Mouse (Mus musculus): ENCODE data around the gene Socs2. TPM values are rescaled to one million over a fixed set of nuclear protein-coding genes. Genes with fewer than 3 reads are reported as not detected.
A peak's percentile ranks its signal among the peaks of the same experiment; 100 is the strongest.

Gene Socs2
- polyA plus RNA-seq, 1 experiment from 2014 or later, result 19.4 TPM

DNA sequence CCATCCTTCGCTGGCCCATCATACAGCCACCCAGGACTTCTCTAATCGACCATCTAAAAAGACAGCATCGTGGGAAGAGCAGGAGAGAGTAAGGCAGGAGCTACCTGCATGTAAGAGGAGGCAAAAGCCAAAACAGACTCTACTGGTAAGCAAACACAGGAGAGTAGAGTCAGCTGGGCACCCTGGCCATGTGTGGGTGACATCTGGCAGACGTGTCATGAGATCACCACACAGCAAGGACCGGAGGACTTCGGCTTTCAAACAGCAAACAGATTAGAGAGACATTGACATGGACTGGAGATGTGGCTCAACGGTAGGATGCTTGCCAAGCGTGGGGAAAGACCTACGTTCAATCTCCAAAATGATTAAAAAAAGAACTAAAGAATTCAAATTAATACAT, 8.5 kb downstream of the Socs2 start:
- Histone ChIP-seq H3K36me3 (ENCODE audit: control insufficient read depth, insufficient read depth, low read length) (no peaks in the 10 kb centered on the region), H3K27me3 (replicated peaks; ENCODE audit: control insufficient read depth, insufficient read depth, low read length) (peaks cover 6% of the 10 kb centered on the region), H3K9me3 (ENCODE audit: control insufficient read depth, low read length) (no peaks in the 10 kb centered on the region), H3K4me3 (ENCODE audit: low read depth, low read length) (no peak overlapping the region), H3K27ac (ENCODE audit: low read depth, low read length) (no peak overlapping the region), H3K9ac (ENCODE audit: low read depth, low read length) (no peak overlapping the region), H3K4me1 (replicated peaks; ENCODE audit: control insufficient read depth, insufficient read depth, low read length) (no peaks in the 10 kb centered on the region), H3K4me2 (no peak overlapping the region)
- no peak for DNase-seq (ENCODE audit: low spot score)
- 78% methylated on average over 9 of the region's 9 CpGs for WGBS
- no peak for ATAC-seq (replicated peaks; ENCODE audit: low FRiP score)

DNA sequence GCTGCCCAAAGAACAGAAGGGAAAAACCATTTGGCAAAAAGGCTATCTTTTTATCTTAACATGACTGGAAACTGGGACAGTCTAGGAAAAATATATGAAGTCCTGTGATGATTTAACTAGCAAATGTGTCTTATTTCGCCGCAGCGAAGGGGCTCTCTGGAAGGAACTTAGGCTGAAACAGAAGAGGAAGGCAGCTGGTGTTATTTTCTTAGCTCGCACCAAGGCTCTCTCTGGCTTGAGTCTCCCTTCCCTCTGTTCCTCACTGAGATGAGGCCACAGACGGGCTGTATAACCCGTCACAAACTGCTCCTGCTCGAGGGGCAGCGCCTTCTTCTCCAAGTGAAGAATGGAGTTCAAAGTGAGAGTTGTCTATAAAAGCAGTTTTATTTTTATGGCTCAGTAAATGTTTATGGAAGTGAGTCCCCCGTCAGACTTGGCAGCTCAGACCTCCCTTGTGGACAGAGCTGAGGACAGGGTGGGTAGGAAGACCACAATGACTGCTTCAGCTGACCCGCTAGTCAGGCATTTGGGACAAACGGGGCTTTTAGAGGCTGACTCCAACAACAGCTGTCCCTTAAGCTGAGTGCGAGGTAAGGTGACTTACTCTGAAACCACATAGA, 9.3 kb downstream of the Socs2 start:
- Histone ChIP-seq H3K27me3 (replicated peaks; ENCODE audit: control insufficient read depth, insufficient read depth, low read length) (peaks cover 3% of the 10 kb centered on the region; the same call in 1 of the 2 replicates), H3K4me2 (no peak overlapping the region), H3K36me3 (ENCODE audit: control insufficient read depth, insufficient read depth, low read length) (no peaks in the 10 kb centered on the region), H3K4me3 (ENCODE audit: low read depth, low read length) (no peak overlapping the region), H3K9me3 (ENCODE audit: control insufficient read depth, low read length) (no peaks in the 10 kb centered on the region), H3K9ac (ENCODE audit: low read depth, low read length) (no peak overlapping the region), H3K27ac (ENCODE audit: low read depth, low read length) (no peak overlapping the region), H3K4me1 (replicated peaks; ENCODE audit: control insufficient read depth, insufficient read depth, low read length) (no peaks in the 10 kb centered on the region)
- WGBS, result 77% methylated on average over 12 of the region's 12 CpGs
- ATAC-seq (replicated peaks; ENCODE audit: low FRiP score) (no peak), DNase-seq (ENCODE audit: low spot score) (no peak)

DNA sequence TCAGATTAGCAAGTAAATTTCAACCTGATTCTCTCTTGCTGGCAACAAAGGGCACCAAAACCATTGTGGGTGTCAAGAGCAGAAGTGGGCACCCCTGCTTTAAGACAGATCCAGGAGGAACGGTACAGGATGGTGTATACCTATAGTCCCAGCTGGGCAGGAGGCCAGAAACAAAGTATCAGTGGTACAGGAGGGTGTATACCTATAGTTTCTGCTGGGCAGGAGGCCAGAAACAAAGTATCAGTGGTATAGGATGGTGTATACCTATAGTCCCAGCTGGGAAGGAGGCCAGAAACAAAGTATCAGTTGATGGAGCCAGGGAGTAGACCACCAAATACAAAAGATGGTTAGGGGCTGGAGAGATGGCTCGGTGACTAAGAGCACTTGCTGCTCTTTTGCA, 12.2 kb downstream of the Socs2 start:
- whole genome bisulfite sequencing, result 76% methylated on average over 2 of the region's 2 CpGs
- Histone ChIP-seq H3K9ac (ENCODE audit: low read depth, low read length) (no peak overlapping the region), H3K9me3 (ENCODE audit: control insufficient read depth, low read length) (no peaks in the 10 kb centered on the region)

DNA sequence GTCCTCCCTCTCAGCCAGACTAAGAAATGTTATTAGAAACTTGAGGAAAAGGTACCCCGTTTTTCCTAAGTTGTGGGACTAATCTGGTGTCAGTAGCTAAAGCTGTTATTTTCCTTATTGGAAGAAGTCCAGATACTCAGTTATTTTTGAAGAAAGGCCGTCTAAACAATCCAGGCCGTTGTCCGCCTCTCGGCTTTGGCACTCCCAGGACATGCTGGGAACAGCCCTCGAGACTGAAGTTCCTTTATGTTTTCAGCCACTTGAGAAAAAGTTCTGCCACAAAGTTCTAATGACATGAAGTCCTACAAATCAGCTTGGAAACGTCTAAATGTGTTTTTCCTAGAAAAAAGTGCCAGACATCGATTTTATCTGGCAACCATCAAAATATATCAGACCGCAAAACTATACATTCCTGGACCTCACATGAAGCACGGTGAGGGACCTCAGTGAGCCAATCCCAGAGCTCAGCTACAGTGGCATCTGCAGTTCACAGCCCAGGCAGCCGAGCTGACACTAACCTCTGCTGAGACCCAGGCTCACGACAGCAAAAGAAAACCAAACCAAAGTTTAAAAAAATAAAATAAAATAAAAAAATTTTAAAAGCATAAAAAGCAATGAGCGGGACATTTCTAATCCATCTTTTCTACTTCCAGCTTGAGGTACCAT, 17.2 kb downstream of the Socs2 start:
- 69% methylated on average over 13 of the region's 13 CpGs for WGBS
- H3K4me3 ChIP-seq (ENCODE audit: low read depth, low read length), result no peak overlapping the region
- no peak overlapping the region for H3K9ac ChIP-seq (ENCODE audit: low read depth, low read length)
- H3K27ac ChIP-seq (ENCODE audit: low read depth, low read length), result no peak overlapping the region
- no peaks in the 10 kb centered on the region for H3K4me1 ChIP-seq (replicated peaks; ENCODE audit: control insufficient read depth, insufficient read depth, low read length)
- DNase-seq (ENCODE audit: low spot score) (no peak), ATAC-seq (replicated peaks; ENCODE audit: low FRiP score) (no peak)
- peaks cover 20% of the 10 kb centered on the region for H3K27me3 ChIP-seq (replicated peaks; ENCODE audit: control insufficient read depth, insufficient read depth, low read length)
- no peaks in the 10 kb centered on the region for H3K9me3 ChIP-seq (ENCODE audit: control insufficient read depth, low read length)
- H3K4me2 ChIP-seq, result no peak overlapping the region
- no peaks in the 10 kb centered on the region for H3K36me3 ChIP-seq (ENCODE audit: control insufficient read depth, insufficient read depth, low read length)

More for the DNA sequence above, 12.2 kb downstream of the Socs2 start:
- Histone ChIP-seq H3K4me2 (no peak overlapping the region), H3K27me3 (replicated peaks; ENCODE audit: control insufficient read depth, insufficient read depth, low read length) (peaks cover 3% of the 10 kb centered on the region; the same call in 1 of the 2 replicates), H3K4me3 (ENCODE audit: low read depth, low read length) (no peak overlapping the region), H3K36me3 (ENCODE audit: control insufficient read depth, insufficient read depth, low read length) (no peaks in the 10 kb centered on the region), H3K27ac (ENCODE audit: low read depth, low read length) (no peak overlapping the region), H3K4me1 (replicated peaks; ENCODE audit: control insufficient read depth, insufficient read depth, low read length) (no peaks in the 10 kb centered on the region)
- no peak for DNase-seq (ENCODE audit: low spot score)
- no peak for ATAC-seq (replicated peaks; ENCODE audit: low FRiP score)

DNA sequence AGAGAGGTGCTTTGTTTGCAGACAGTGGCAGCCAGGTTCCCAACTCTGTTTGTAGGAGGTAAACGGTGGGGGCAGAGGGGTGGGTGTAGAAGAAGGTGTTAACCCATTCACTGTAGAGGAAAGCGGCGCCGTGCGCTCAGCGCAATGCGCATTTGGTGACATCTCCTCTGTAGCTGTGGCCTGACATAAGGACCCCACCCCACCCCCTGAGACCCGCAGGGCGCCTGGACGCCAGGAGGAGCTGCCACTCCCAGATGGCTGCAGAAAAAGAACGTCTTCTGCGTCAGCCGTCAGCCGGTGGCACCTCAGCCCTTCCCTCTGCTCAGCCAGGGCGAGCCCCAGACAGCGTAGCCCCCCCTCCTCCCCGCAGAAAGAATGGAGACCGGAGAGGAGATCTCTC, 18.5 kb downstream of the Socs2 start:
- 4% methylated on average over 18 of the region's 18 CpGs for WGBS
- Histone ChIP-seq H3K27me3 (replicated peaks; ENCODE audit: control insufficient read depth, insufficient read depth, low read length) (peaks cover 20% of the 10 kb centered on the region), H3K4me3 (ENCODE audit: low read depth, low read length) (no peak overlapping the region; the same call in 1 of the 2 replicates), H3K4me2 (peak overlapping the region; percentile 24; the same call in 1 of the 2 replicates), H3K36me3 (ENCODE audit: control insufficient read depth, insufficient read depth, low read length) (no peaks in the 10 kb centered on the region), H3K9ac (ENCODE audit: low read depth, low read length) (no peak overlapping the region), H3K4me1 (replicated peaks; ENCODE audit: control insufficient read depth, insufficient read depth, low read length) (no peaks in the 10 kb centered on the region), H3K27ac (ENCODE audit: low read depth, low read length) (no peak overlapping the region), H3K9me3 (ENCODE audit: control insufficient read depth, low read length) (no peaks in the 10 kb centered on the region)
- DNase-seq (ENCODE audit: low spot score) (no peak), ATAC-seq (replicated peaks; ENCODE audit: low FRiP score) (no peak)

DNA sequence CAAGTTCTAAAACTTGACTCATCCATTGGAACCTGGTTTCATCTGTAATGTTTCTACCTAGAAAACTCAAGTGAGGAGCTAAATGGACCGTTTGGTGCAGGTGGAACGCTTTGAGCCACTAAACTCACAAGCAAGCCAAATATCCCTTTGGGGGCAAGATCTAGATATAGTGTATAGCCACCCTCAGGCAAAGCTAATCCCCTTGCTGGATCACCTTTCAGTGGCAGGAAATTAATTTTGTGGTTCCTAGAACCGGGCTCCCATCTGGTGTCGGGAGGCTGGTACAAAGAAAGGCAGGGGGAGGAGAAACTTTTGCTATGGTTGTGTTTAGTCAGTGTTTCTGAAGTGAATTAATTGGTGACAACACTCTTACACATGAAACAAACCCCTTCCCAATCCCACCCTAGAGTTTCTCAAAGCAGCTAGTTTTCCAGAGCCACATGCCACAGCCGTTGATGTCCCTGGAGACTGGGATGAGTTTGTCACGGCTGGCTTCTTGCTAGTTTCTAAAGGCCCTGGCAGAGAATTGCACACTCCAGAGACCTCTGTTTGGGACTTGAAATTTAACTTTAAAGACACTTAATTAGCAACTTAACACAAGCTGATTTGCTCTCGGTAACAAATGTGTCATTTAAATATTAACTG, 19.7 kb downstream of the Socs2 start:
- 67% methylated on average over 7 of the region's 7 CpGs for WGBS
- Histone ChIP-seq H3K9me3 (ENCODE audit: control insufficient read depth, low read length) (no peaks in the 10 kb centered on the region), H3K27me3 (replicated peaks; ENCODE audit: control insufficient read depth, insufficient read depth, low read length) (peaks cover 20% of the 10 kb centered on the region), H3K36me3 (ENCODE audit: control insufficient read depth, insufficient read depth, low read length) (no peaks in the 10 kb centered on the region), H3K4me1 (replicated peaks; ENCODE audit: control insufficient read depth, insufficient read depth, low read length) (no peaks in the 10 kb centered on the region), H3K27ac (ENCODE audit: low read depth, low read length) (no peak overlapping the region), H3K9ac (ENCODE audit: low read depth, low read length) (no peak overlapping the region), H3K4me2 (no peak overlapping the region), H3K4me3 (ENCODE audit: low read depth, low read length) (no peak overlapping the region)
- DNase-seq (ENCODE audit: low spot score) (no peak), ATAC-seq (replicated peaks; ENCODE audit: low FRiP score) (no peak)

DNA sequence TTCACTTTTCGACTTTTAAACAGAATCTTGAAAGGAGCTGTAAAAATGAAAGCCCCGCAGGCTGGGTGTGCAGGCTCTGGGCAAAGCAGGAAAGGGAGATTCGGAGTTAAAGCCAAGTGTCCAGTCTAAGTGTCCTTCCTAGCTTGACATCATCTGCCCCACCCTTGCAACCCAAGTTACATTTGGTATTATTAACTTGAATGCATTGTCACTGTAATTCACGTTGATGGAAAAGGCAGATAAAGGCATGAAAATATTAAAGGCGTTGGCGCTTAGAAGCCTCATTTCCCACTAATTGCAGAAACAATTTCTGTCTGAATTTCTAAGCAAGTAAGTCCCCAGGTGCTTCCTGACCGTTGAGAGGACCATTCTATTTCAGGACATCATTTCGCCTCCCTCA, 20.6 kb downstream of the Socs2 start:
- no peaks in the 10 kb centered on the region for H3K4me1 ChIP-seq (replicated peaks; ENCODE audit: control insufficient read depth, insufficient read depth, low read length)
- H3K27me3 ChIP-seq (replicated peaks; ENCODE audit: control insufficient read depth, insufficient read depth, low read length), result peaks cover 20% of the 10 kb centered on the region
- H3K9me3 ChIP-seq (ENCODE audit: control insufficient read depth, low read length), result no peaks in the 10 kb centered on the region
- DNase-seq (ENCODE audit: low spot score) (no peak), ATAC-seq (replicated peaks; ENCODE audit: low FRiP score) (no peak)
- no peak overlapping the region for H3K4me3 ChIP-seq (ENCODE audit: low read depth, low read length)
- no peak overlapping the region for H3K27ac ChIP-seq (ENCODE audit: low read depth, low read length)
- 73% methylated on average over 8 of the region's 8 CpGs for WGBS
- no peaks in the 10 kb centered on the region for H3K36me3 ChIP-seq (ENCODE audit: control insufficient read depth, insufficient read depth, low read length)
- no peak overlapping the region for H3K9ac ChIP-seq (ENCODE audit: low read depth, low read length)
- no peak overlapping the region for H3K4me2 ChIP-seq

DNA sequence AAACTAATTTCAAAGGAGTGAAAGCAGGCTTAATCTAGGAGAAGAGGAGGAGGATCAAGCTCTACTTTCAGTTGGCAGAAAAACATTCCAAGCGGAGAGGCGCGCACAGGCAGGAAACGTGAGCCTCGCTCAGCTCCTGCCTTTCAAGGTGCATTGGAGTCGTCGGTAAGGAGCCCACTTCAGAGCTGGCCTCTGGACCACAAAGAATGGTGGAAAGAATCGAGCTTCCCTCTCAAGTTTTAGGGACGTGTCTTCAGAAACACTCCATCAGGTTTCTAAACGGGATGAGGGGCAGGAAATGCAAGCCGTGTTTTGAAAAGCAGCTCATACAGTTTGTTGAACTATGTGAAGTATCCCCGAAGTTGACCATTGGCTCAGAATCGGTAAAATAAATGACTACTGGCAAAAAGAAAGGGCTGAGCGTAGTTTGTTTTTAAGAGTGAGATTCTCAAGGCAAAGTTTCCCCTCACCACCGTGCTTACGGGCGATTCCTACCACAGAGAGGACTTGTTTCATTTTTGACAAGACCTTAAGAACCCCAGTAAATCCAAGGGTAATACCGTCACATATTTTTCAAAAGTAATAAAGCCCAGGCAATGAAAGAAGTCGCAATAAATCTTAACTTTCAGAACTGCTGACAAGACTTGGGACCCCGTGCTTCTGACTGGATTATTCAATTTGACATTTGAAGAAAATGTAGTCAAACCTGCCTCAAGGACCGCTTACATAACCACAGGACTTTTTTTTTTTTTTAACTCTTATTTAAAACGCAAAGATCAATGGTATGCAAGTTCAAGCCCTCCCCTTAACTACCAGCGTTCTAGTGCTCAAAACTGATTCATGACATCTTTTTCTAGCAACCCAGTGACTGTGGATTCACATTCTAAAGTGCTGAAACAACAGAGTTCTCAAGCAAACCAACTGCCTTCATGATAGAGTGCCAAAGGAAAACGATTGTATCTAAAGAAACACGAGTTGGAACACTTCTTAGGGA, 21.9 kb downstream of the Socs2 start:
- Histone ChIP-seq H3K27me3 (replicated peaks; ENCODE audit: control insufficient read depth, insufficient read depth, low read length) (peaks cover 20% of the 10 kb centered on the region), H3K9ac (ENCODE audit: low read depth, low read length) (no peak overlapping the region)
- 40% methylated on average over 25 of the region's 25 CpGs for WGBS

More for the DNA sequence above, 21.9 kb downstream of the Socs2 start:
- H3K9me3 ChIP-seq (ENCODE audit: control insufficient read depth, low read length), result no peaks in the 10 kb centered on the region
- no peaks in the 10 kb centered on the region for H3K36me3 ChIP-seq (ENCODE audit: control insufficient read depth, insufficient read depth, low read length)
- no peaks in the 10 kb centered on the region for H3K4me1 ChIP-seq (replicated peaks; ENCODE audit: control insufficient read depth, insufficient read depth, low read length)
- H3K4me3 ChIP-seq (ENCODE audit: low read depth, low read length), result no peak overlapping the region
- H3K27ac ChIP-seq (ENCODE audit: low read depth, low read length), result no peak overlapping the region
- peak overlapping the region; percentile 38 for H3K4me2 ChIP-seq
- no peak for DNase-seq (ENCODE audit: low spot score)
- ATAC-seq (replicated peaks; ENCODE audit: low FRiP score), result no peak
